Mouse (Mus musculus) liver, adult 2 months (tissue): ENCODE measurements around the gene Gm20219.

Source experiments
- CTCF ChIP-seq: fragments of 200-500 bp; IDR thresholded peaks from 2 replicates; pipeline ENCODE4 v1.5.1; 2011; ENCODE audit warnings: low read depth, low read length, control low read depth
- POLR2A ChIP-seq: fragments of 200-500 bp; IDR thresholded peaks from 2 replicates; pipeline ENCODE4 v1.6.1; 2011; ENCODE audit warnings: low read length, control low read depth; ENCODE audit not compliant: insufficient read depth; ENCODE audit errors: extremely low read depth

GRCm38 (mm10) chr17:56515690-56516410 is 38.3 kb downstream of the Gm20219 start:
- no peak for TF ChIP-seq CTCF
- no peak for TF ChIP-seq POLR2A
